Mouse (Mus musculus): ENCODE measurements at regions not wholly inside any gene's neighbourhood (a gene's known extent, or its start where the extent isn't known, plus 50 kb on each side); places are given as distances from the start of the nearest gene placed in this dataset.

DNA sequence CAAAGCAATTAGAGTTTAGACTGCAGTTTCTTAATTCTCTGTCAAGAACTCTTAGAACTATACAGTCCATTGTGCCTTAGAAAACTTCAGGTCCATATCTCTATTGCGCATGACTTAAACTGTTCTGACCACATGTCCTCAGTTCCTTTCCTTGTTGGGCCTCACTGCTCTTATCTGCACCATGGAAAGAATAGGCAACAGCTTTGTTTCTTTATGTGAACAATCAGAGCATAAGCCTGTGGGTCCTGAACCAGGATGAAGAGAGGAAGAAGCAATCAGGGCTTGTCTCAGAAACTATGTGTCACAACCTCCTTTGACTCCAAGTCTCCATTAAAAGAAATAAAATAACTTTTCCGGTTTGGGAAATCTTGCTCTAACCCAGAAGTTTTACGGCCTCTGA, 68.6 kb upstream of the Las1l start:
- TF ChIP-seq ELF1 (IDR thresholded peaks at IDR 0.05; ENCODE audit: low read depth, low read length) = no peak
- TF ChIP-seq CTCF (IDR thresholded peaks at IDR 0.05 in 2 of 3, conservative IDR thresholded peaks at IDR 0.05 in 1 of 3; ENCODE audit: control insufficient read depth in 1 of 3, insufficient read depth in 1 of 3, low read depth in 2 of 3, low read length in 3 of 3, poor library complexity in 1 of 3, severe bottlenecking in 1 of 3) = no peak
- no peak for TF ChIP-seq MYC (IDR thresholded peaks at IDR 0.05; ENCODE audit: low read depth, low read length)
- TF ChIP-seq MAFK (IDR thresholded peaks at IDR 0.05; ENCODE audit: borderline replicate concordance, low read depth, low read length) = no peak
- no peak for TF ChIP-seq CHD1 (IDR thresholded peaks at IDR 0.05; ENCODE audit: low read depth, low read length)
- TF ChIP-seq TBP (IDR thresholded peaks at IDR 0.05; ENCODE audit: low read depth, low read length) = no peak
- TF ChIP-seq ZMIZ1 (IDR thresholded peaks at IDR 0.05; ENCODE audit: low read depth, low read length) = no peak
- TF ChIP-seq MYB (IDR thresholded peaks at IDR 0.05; ENCODE audit: low read depth, low read length) = no peak
- TF ChIP-seq USF1 (IDR thresholded peaks at IDR 0.05; ENCODE audit: low read depth, low read length) = no peak
- TF ChIP-seq POLR2AphosphoS2 (IDR thresholded peaks at IDR 0.05; ENCODE audit: low read length) = no peak
- TF ChIP-seq RAD21 (IDR thresholded peaks at IDR 0.05; ENCODE audit: low read depth, low read length) = no peak
- no peak overlapping the region for H3K4me3 ChIP-seq (ENCODE audit: control insufficient read depth in 1 of 2, insufficient read depth in 1 of 2, low read depth in 2 of 2, low read length in 2 of 2)
- H3K79me2 ChIP-seq (ENCODE audit: control insufficient read depth, insufficient read depth, low read length, poor library complexity) = no peaks in the 10 kb centered on the region
- H3K9ac ChIP-seq (ENCODE audit: control insufficient read depth, low read depth, low read length, poor library complexity, severe bottlenecking) = no peak overlapping the region
- no peak overlapping the region for H3K27ac ChIP-seq (ENCODE audit: control insufficient read depth, low read depth, low read length)
- H3K4me1 ChIP-seq (ENCODE audit: control insufficient read depth in 1 of 2, insufficient read depth in 2 of 2, low read length in 2 of 2) = peaks cover 0 to 2% of the 10 kb centered on the region in 2 experiments; a peak in 1 of 4 replicates
- DNase-seq (ENCODE audit: low read depth, low spot score) = peak; percentile 3
- no peaks in the 10 kb centered on the region for H3K27me3 ChIP-seq (ENCODE audit: control insufficient read depth in 1 of 2, insufficient read depth in 2 of 2, low read length in 2 of 2)
- H3K9me3 ChIP-seq (replicated peaks; ENCODE audit: insufficient read depth, low read length) = no peaks in the 10 kb centered on the region
- no peaks in the 10 kb centered on the region for H3K36me3 ChIP-seq (ENCODE audit: control insufficient read depth in 1 of 2, insufficient read depth in 2 of 2, low read length in 2 of 2)

DNA sequence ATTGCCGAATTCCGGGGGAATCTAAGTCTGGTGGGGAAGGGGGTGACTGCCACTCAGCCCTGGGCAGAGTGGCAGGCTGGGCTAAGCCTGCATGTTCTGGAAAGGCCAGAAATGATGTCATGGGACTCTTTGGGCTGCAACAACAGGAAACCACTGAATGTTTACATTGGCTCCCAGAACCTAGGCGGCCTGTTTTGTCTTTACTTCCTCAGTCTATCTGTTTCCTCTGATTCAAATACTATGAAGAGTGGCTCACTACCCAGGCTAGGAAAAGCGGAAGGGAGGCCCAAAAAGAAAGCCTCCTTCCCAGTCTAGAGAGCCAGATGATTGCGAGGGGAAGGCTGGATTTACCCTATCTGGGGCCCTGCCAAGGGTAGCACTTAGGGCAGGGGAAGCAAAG, 69.1 kb upstream of the Las1l start:
- Histone ChIP-seq H3K4me1 (ENCODE audit: control insufficient read depth in 1 of 2, insufficient read depth in 2 of 2, low read length in 2 of 2) (peaks cover 0 to 2% of the 10 kb centered on the region in 2 experiments; a peak in 1 of 4 replicates), H3K79me2 (ENCODE audit: control insufficient read depth, insufficient read depth, low read length, poor library complexity) (no peaks in the 10 kb centered on the region), H3K36me3 (ENCODE audit: control insufficient read depth in 1 of 2, insufficient read depth in 2 of 2, low read length in 2 of 2) (no peaks in the 10 kb centered on the region), H3K9ac (ENCODE audit: control insufficient read depth, low read depth, low read length, poor library complexity, severe bottlenecking) (no peak overlapping the region), H3K27me3 (ENCODE audit: control insufficient read depth in 1 of 2, insufficient read depth in 2 of 2, low read length in 2 of 2) (no peaks in the 10 kb centered on the region), H3K4me3 (ENCODE audit: control insufficient read depth in 1 of 2, insufficient read depth in 1 of 2, low read depth in 2 of 2, low read length in 2 of 2) (no peak overlapping the region), H3K27ac (ENCODE audit: control insufficient read depth, low read depth, low read length) (no peak overlapping the region), H3K9me3 (replicated peaks; ENCODE audit: insufficient read depth, low read length) (no peaks in the 10 kb centered on the region)
- TF ChIP-seq TAL1 (IDR thresholded peaks at IDR 0.05; ENCODE audit: low read length) = no peak
- no peak for TF ChIP-seq TBP (IDR thresholded peaks at IDR 0.05; ENCODE audit: low read depth, low read length)
- TF ChIP-seq ZC3H11A (IDR thresholded peaks at IDR 0.05; ENCODE audit: low read depth, low read length) = no peak
- no peak for TF ChIP-seq CTCF (IDR thresholded peaks at IDR 0.05 in 2 of 3, conservative IDR thresholded peaks at IDR 0.05 in 1 of 3; ENCODE audit: control insufficient read depth in 1 of 3, insufficient read depth in 1 of 3, low read depth in 2 of 3, low read length in 3 of 3, poor library complexity in 1 of 3, severe bottlenecking in 1 of 3)
- no peak for TF ChIP-seq POLR2AphosphoS5 (IDR thresholded peaks at IDR 0.05; ENCODE audit: borderline replicate concordance, low read depth, low read length)
- no peak for TF ChIP-seq NELFE (IDR thresholded peaks at IDR 0.05; ENCODE audit: low read depth, low read length)
- TF ChIP-seq ELF1 (IDR thresholded peaks at IDR 0.05; ENCODE audit: low read depth, low read length) = no peak
- TF ChIP-seq CHD2 (IDR thresholded peaks at IDR 0.05; ENCODE audit: low read length) = no peak
- TF ChIP-seq SIN3A (IDR thresholded peaks at IDR 0.05; ENCODE audit: low read length) = no peak
- no peak for TF ChIP-seq MEF2A (IDR thresholded peaks at IDR 0.05; ENCODE audit: extremely low read depth, insufficient replicate concordance, low read depth, low read length, poor library complexity, severe bottlenecking)
- DNase-seq (ENCODE audit: low read depth, low spot score) = peak; percentile 16
